Mouse (Mus musculus): ENCODE measurements around the gene Cdt1.
A peak's percentile ranks its signal among the peaks of the same experiment; 100 is the strongest.
"Not testable (repeated sequence)": the region's sequence is repeated elsewhere in the genome, so short reads cannot be mapped to it uniquely, and the experiment has no call there.

Gene Cdt1

DNA sequence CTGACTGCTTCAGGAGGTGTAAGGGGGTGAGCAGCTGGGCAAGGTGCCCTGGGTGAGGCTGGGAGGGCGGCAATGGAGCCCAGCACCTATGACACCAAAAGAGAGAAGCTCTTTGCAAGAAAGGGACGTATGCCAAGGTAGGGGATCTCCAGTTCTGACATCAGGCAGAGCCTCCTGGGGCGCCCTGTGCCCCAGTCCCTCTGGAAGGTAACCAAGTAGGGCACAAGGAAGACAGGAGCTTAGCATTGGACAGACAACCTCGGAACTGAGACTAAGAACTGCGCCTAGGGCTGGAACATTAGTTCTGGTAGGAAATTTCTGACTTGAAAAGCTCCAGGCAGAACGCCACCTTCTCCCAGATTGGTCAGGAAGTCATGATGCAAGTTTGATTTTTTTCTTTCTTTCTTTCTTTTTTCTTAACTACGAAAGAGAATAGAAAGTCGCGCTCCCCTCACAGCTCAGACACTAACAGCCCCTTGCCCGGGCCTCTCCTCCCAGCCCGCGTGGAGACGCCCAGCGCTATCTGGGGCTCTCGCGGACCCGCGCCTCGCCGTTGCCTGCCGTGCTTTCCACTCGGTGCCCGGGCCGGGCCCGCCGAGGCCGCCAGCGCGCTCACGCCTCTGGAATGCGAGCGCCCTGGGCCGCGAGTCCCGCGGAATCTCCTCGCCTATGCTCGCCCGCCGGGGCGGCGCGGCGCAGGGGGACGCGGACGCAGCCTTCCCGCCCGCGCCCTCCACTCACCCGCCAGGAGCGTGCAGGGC lies 17.4 kb upstream of the Cdt1 start:
- DNase-seq: peak; percentile 33

DNA sequence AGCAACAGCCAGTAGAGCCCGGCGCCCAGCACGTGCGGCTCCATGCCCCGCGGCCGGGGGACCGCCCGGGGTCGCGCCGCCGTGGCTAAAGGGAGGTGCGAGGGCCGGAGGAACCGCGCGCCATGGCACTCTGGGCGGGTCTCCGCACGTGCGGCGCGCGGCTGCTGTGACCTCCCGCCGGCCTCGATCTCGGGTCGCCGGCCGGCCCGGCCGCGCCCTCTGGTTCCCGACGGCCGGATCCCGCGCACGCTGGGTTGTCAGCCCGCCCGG lies 16.9 kb upstream of the Cdt1 start:
- no peak for DNase-seq

DNA sequence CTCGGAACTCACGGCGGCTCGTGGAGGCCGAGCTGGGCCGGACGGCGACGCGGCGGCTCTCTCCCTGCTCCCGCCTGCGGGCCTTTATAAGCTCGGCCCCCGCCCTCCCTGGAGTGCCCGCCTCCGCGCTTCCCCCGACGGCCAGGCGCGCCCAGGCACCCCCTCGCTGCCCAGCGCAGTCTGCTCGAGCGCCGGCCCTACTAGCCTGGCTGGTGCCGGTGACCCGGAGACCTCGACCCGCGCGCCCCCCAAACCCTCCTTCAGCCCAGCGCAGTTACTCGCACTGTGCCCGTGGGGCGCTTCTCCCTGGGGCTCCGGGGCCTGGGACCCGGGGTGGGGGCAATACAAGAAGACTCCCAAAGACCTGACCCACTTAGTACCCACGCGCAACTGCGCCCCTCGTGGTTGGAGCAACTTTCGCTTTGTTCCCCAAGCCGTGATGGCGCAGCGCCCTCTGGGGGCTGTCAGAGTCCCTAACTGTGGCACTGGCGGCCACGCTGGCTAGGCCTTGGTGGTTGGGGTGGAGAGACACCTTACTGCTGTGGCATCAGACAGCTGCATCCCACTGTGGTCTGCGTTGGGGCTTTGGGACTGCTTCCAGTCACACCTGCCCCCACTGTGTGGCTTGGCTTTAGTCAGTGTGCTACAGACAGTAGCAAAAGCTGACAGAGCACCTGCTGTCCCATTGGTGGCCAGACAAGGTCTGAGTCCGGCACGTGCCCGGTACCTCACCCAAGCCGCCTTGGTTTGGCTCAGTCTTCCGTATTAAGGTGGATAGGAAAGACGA lies 16.4 kb upstream of the Cdt1 start, which contains the start of gene Piezo1:
Gene Piezo1, minus strand, starts transcription at position 65 of the 787 bp plus-strand sequence.
- DNase-seq: peak; percentile 83

DNA sequence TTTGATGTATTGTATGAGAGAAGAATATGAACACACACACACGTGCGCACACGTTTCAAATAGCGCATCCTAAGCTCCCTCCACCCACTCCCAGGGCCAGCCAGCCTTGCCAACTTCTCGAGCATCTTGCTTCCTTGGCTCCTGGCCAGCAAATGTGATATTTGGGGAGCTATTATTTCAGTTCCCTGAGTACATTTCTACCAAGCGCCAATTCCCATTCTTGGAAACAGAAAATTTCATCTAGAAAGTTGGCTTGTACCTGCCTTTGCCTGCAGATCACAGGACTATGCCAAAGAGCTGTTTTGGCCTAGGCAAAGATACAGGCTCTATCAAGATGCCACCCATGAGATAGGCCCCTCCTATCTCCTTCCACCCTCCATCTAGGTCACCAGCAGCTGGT lies 13.0 kb upstream of the Cdt1 start:
- peak; percentile 72 for DNase-seq

DNA sequence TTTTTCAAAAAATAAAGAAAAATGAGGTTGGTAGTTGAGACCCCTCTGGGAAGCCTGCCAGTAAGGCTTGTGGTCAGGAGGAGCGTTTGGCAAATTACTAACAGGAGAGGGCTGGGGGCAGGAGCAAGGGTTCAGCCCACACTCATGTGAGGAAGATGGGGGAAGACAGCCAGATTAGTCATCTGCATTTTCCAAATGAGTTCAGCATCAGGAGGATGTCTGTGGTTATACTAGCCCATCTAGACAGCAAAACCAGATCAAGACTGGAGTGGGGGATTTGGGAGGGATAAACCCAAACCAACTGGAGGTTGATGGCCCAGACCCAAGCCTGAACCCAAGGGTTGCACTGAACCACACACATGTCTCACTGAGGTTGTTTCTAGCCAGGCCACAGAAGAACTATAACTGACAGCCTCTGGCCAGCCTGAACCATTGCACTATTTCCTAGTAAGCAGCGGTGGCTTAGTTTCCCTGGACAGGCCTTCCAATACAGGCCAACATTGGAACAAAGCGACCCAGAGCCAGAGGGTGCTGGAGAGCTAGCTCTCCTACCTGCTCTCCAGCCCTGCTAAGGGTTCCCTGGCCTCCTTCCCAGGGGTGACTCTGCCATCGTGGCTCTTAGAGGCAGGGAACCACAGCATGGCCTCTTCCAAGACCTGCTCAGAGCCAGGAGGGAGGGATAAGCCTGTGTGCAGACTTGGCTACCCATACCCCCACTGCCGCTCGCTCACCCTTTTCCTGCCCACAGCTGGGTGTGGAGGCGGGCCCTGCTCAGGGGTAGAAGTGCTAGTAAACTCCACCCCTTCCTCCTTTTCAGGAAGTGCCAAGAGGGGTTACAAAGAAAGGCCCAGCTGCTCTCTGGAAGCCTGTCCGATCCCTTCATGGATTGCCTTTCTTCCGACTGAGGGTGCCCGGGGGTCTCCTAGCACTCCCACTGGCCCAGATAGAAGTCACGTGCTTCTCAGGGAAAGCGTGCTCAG lies 11.5 kb upstream of the Cdt1 start:
- DNase-seq: no peak

DNA sequence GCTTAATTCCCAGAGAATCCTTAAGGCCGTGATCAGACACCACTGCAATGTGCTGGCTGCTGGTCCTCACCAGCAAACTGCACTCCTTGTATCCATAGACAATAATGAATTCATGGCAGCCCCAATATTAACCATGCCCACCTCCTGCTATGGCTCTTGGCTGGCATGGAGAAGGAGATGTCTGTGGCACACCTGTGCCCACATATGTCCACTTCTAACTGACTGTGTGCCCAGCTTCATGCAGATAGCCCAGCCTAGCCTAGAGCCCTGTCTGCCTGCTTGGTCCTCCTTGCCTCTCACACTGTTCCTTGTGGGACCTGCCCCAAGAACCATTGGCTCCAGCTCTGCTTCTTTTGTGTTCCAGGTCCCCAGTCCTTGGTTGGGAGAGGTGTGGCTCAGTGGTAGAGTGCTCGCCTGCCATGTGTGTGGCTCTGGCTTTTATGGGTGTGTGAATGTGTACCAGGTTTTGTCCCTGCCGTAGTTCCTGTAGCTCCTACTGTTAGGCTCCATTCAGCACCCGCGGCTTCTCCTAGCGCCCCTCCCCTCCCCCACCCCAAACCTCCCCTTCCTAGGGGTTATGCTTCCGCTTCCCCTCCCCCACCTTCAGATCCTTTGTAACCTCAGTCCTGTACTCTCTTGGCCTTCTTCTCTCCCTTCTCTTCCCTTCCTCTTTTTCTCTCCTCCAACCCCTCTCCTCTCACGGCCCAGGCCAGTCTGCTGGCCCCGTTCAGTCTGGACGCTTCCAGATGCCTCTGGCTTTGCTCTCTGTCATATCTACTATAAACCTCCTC lies 10.4 kb upstream of the Cdt1 start:
- DNase-seq: no peak

DNA sequence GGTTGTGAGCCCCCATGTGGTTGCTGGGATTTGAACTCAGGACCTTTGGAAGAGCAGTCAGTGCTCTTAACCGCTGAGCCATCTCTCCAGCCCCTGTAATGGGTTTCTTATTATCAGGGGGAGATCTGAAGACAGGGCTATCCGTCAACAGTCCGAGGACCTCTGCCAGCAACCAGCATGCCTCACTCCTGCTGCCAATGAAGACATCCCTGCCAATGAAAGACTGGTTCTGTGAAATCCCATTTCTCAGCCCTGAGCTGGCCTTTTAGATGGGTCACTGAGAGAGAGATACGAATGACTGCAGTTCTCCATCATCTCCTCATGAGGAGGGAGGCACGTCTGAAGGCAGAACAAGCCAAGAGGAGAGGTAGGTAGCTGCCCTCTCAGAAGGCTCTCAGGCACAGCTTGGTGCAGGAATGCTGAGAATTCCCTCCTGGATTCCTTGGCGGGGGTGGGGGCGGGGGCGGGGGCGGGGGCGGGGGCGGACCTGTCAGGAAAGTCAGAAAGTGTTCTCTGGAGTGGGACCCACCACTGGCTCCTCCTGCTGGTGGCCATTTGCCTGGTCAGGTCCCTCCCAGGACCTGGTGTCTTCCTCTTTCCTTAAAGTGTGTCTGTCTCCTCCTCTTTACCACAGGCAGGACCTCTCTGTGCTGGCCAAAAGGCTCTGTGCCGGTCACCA lies 9.0 kb upstream of the Cdt1 start:
- no peak for DNase-seq

DNA sequence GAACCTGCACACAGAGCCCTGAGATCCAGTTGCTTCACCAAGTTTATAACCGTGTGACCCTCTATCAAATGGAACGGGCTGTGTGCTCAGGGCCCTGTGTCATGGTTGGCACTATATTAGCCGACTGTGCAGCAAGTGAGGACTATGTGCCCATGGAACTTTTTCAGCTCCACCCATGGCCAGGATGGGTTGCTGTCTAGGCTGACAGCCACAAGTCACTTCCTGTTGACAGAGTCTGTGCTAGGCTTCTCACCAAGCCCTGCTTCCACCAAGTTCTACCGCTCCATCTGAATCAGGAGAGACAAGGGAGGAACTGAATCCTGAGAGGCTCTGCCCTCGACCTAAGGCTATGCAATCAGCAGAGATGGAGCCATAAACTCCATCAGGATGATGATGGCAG lies 6.6 kb upstream of the Cdt1 start:
- DNase-seq: no peak

DNA sequence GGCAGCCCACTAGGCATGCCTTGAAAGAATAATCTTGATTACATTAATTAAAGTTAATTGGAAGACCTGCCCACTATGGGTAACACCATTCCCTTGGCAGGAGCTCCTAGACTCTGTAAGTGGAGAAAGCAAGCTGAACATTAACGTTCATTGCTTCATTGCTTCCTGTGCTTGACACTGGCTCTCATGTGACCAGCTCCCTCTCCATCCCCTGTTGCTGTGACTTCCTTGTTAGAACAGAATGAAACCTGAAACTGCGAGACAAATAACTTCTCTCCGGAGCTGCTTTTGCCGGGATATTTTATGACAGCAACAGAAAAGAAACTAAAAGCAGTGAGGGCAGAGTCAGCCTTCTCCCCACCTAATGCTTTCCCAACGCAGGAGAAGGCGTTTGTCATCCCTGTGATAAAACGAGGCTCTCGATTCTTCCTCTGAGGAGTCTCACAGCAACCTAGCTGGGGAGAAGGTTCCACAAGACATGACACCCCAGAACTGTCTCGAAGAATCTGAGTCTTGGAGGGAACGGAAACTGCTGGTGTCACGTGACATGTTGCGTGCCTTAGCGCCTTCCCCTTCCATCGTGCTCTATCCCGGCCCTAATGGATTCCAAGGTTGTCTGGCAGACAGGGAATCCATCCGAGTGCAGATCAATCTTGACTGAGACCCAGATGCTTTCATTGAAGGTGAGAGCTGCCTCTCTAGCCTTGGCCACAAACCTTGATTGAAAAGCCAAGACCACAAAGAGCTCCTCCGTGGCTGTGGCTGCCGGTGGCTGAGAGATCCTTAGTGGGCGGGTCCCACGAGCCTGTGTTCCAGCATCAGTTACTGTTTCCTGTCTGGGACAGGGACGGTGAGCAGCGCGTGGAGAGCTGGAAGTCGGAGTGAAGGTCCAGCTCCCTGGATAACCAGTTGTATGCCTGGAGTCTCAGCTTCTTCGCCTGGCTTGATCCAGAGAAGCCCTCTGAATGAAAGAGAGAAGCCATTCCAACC lies 3.2 kb upstream of the Cdt1 start:
- no peak for DNase-seq

DNA sequence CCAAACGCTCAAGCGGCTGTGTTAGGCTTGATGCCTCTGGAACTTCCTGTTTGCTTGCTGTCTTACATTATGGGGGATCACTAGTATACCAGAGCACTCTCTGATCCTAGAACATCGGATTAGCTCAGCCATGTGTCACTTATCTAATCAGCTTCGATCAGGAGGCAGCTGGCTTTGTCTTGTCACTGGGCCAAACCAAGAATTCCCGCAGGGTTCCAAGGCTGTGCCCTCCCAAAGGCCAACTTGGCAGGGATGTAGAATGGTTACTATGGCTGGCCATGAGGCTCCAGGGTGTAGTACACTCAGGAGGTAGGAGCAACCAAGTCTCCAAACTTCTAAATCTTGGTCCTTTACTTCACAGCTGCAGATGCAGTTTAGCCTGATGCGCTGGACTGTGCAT lies 1.0 kb upstream of the Cdt1 start:
- DNase-seq: no peak

DNA sequence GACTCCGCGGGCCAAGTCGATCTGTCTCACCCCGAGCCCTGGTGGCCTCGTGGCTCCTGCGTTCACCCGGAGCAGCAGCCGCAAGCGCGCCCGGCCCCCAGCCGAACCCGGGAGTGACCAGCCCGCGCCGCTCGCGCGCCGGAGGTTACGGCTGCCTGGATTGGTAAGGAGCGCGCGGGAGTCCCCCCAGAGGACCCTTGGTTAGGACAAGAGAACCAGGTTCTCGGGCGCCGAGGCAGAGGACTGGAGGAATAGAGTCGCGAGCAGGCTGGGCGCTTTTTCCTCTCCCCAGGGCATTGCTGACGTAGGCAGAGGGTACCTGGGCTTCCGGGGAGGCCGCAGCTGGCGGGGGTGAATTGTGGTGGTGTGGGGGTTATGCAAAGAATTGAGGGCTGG lies 292 bp downstream of the Cdt1 start:
- DNase-seq: no peak

DNA sequence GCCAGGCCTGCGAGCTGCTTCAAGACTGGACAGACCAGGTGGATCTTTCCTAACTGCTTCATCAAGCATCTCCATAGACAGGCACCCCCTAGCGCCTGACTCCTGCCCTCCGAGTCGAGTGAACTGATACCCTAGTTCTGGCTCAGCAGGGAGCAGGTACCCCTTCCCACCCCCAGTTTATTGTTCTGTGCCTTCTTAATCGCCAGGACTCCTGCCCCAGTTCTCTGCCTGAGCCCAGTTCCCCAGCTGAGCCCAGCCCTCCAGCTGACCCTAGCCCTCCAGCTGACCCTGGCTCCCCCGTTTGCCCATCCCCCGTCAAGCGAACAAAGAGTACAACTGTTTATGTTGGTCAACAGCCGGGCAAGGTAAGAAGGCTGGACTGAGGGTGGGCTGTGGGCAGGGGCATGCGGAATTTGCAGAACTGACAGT lies 1.1 kb downstream of the Cdt1 start:
- DNase-seq: no peak

DNA sequence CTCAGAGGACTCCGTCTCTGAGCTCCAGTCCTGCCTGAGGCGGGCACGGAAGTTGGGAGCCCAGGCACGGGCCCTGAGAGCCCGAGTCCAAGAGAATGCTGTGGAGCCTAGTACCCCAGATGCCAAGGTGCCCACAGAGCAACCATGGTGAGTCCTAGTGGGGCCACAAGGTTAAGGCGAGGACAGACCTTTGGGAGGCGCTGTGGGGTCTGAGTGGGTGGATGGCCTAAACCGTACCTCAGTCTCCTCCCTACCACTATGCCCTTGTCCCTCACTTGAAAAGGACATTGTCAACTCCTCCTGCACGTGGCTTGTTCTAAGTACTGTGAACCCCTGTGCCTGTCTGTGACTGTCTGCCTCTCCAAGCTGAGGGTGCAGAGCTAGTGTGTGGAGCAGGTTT lies 1.5 kb downstream of the Cdt1 start:
- no peak for DNase-seq

DNA sequence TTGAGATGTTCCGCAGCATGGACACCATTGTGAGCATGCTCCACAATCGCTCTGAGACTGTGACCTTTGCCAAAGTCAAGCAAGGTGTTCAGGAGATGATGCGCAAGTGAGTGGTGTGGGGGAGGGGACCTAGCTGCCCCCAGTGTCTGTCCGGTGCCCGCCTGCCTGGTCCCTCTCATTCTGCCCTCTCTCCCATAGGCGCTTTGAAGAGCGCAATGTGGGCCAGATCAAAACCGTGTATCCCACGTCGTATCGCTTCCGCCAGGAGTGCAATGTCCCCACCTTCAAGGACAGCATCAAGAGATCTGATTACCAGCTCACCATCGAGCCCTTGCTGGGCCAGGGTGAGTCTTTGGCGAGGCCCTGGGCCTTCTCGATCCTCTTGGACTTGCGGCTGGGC lies 2.2 kb downstream of the Cdt1 start:
- DNase-seq: no peak

DNA sequence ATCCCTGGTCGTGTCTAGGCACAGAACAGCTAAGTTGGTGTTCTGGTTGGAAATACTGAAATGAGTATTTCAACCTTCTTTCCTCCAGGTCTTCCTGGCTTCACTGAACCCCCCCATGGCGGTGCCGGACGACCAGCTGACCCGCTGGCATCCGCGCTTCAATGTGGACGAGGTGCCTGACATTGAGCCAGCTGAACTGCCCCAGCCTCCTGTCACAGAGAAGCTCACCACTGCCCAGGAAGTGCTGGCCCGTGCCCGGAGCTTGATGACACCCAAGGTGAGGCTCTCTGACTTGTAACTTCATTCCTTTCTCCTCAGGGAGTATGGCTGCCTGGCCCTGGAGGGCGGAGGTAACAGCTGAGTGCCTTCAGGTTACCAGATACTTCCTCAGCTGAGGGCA lies 3.3 kb downstream of the Cdt1 start:
- no peak for DNase-seq

DNA sequence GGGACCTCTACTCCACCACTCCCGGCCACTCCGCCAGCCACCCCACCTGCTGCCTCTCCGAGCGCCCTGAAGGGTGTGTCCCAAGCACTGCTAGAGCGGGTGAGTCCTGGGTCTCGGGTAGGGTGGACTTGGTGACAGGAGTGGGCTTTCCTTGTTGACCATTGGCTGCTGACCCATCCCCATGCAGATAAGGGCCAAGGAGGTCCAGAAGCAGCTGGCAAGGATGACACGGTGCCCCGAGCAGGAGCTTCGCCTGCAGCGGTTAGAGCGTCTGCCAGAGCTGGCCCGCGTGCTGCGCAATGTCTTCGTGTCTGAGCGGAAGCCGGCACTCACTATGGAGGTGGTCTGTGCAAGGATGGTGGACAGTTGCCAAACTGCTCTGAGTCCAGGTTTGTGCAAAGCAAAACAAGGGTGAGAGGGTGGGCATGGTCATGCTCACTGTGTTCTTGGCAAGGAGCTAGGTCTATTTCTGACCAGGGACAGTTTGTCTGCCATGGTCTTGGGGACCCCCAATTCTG lies 4.0 kb downstream of the Cdt1 start:
- no peak for DNase-seq

DNA sequence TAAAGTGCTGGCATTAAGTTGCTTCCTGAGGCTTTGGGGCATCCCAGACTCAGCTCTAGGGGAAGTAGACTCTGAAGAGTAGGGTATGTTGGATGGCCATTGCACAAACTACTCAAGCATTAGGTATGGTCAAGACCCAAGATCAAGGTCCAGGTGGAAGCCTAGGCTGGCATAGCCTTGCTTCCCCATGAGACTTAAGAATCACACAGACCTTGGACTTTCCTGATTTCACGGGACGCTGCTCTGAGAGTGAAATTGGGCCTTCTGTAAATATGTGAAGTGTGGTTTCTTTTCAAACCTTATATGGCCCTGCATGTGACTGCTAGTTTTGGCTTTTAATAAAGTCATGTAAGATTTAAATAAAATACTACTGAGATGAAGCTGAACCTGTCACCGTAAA lies 4.9 kb downstream of the Cdt1 start:
- DNase-seq: no peak

DNA sequence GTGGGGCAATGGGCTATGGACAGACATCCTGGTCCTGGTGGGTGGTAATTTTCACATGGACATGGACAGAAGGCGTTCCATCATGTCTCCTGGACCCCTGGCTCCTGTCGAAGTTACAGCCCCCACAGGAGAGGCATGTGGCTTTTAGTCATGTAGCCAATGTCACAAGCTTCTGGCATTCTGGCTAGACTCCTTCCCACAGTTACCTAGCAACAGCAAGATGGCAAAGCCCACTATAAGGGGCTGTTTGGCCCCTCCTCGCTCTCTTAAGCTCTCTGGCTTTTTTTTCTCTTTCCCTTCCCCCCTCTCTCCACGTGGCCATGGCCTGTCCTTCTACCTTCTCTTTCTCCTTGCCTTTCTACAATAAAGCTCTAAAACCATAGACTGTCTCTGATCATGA lies 5.4 kb downstream of the Cdt1 start:
- DNase-seq: not testable (repeated sequence)

DNA sequence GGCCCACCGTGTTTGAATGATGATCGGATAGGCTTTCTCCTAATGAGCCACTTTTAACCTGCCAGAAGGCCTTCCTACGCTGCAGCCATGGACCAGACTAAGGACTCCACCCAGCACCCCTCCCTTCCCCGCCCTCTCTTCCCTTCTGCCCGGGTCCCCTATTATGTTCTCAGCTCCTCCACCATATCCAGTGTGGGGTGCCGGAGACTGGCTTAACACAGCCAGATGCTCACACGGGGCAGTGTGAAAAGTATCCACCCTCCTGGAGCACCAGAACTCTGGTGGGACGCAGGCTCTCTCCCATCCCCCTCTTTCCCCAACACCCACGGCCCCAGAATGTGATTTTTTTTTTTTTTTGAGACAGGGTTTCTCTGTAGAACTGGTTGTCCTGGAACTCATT lies 5.8 kb downstream of the Cdt1 start:
- DNase-seq: no peak

DNA sequence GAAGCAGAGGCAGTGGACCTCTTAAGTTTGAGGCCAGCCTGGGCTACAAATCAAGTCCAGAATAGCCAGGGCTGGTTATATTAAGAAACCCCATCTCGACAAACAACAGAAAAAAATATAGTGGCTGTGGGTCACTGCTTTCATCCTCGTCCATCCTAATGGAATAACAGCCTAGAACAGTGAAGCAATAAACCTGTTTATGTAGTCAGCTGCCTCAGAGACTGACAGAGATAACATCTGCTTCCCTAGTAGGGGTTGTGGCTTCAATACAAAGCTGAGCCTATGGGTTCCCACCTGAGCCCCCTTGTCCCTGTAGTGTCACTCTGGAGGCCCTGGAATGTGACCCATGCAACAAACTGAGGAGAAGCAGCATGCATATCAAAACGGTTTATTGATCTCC lies 6.4 kb downstream of the Cdt1 start:
- DNase-seq: no peak

All from right cerebral cortex, postnatal 4 days (tissue).